Mouse (Mus musculus): ENCODE data around the gene Crybg2. TPM values are rescaled to one million over a fixed set of nuclear protein-coding genes. Genes with fewer than 3 reads are reported as not detected.

Crybg2 gene
- not detected for total RNA-seq (2021)
- long read RNA-seq, experiment 1 = 0 reads
- long read RNA-seq, experiment 2 = 0 reads

- DNase-seq = no peak
Observed at GRCm38 (mm10) chr4:134060135-134060865, at the start of gene Crybg2. Gene Crybg2, plus strand, starts transcription at chr4:134060815.

- no peak for DNase-seq
Observed at GRCm38 (mm10) chr4:134011450-134012414, 48.9 kb upstream of the Crybg2 start.

GRCm38 (mm10) chr4:134012858-134013528 lies 47.6 kb upstream of the Crybg2 start:
- no peak for DNase-seq

GRCm38 (mm10) chr4:134016208-134016607 lies 44.4 kb upstream of the Crybg2 start:
- DNase-seq = no peak

- DNase-seq = no peak
Observed at GRCm38 (mm10) chr4:134016767-134017166, 43.8 kb upstream of the Crybg2 start.

GRCm38 (mm10) chr4:134017201-134017865 lies 43.3 kb upstream of the Crybg2 start:
- no peak for DNase-seq

- no peak for DNase-seq
Observed at GRCm38 (mm10) chr4:134018038-134018778, 42.4 kb upstream of the Crybg2 start.

- DNase-seq = no peak
Observed at GRCm38 (mm10) chr4:134018779-134019145, 41.9 kb upstream of the Crybg2 start, which contains the start of gene Lin28a. Gene Lin28a, minus strand, starts transcription at chr4:134018841.

GRCm38 (mm10) chr4:134019210-134019609 lies 41.4 kb upstream of the Crybg2 start:
- no peak for DNase-seq

- no peak for DNase-seq
Observed at GRCm38 (mm10) chr4:134019641-134020351, 40.8 kb upstream of the Crybg2 start.

GRCm38 (mm10) chr4:134020621-134021020 lies 40.0 kb upstream of the Crybg2 start:
- peak; percentile 80 to 83 for DNase-seq

GRCm38 (mm10) chr4:134025802-134026201 lies 34.8 kb upstream of the Crybg2 start:
- DNase-seq = no peak

GRCm38 (mm10) chr4:134035953-134036352 lies 24.7 kb upstream of the Crybg2 start:
- DNase-seq = peak; percentile 77 to 86

- DNase-seq = no peak
Observed at GRCm38 (mm10) chr4:134041317-134042123, 19.1 kb upstream of the Crybg2 start.

GRCm38 (mm10) chr4:134043041-134043440 lies 17.6 kb upstream of the Crybg2 start:
- no peak for DNase-seq

GRCm38 (mm10) chr4:134047648-134048047 lies 13.0 kb upstream of the Crybg2 start:
- DNase-seq = no peak

GRCm38 (mm10) chr4:134051912-134052311 lies 8.7 kb upstream of the Crybg2 start:
- DNase-seq = no peak

GRCm38 (mm10) chr4:134052560-134052959 lies 8.1 kb upstream of the Crybg2 start:
- DNase-seq = no peak

GRCm38 (mm10) chr4:134053538-134053937 lies 7.1 kb upstream of the Crybg2 start, which contains the start of gene Zfp683:
Gene Zfp683, plus strand, starts transcription at chr4:134053838.
- DNase-seq = no peak

Data from adrenal gland, postnatal 36 days (tissue).